8 mouse cellular contexts compared by ENCODE assay signal in the genomic region with DNA sequence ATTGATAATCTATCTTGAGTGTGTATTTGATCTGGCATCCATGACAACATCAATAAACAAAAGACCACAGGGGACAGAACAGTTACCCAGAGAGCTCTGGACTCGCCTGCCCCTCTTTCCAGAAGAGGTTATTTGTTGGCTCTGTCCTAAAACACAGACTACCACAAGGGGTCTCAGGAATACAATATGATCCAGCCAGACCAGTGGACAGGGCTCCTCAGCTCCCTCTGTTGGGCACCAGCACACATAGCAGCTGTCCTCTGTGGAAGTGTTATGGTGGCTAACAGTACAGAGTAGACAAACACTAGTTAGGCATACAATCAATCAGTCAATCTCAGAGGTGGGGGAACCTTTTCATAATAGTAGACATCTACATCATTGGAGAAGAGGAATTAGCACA. TPM values are rescaled to one million over a fixed set of nuclear protein-coding genes. Genes with fewer than 3 reads are reported as not detected.
DNase-seq lines count a peak whose midpoint lies in the region; ATAC-seq and TF ChIP-seq lines count a peak whose summit lies in the region.

No protein-coding gene starts in this region.

- no peak overlapping the region for H3K9ac ChIP-seq in intestine, embryonic 14.5 days (ENCODE audit: low read length)
- no peak overlapping the region for H3K9ac ChIP-seq in intestine, embryonic 16.5 days (ENCODE audit: low read depth, low read length)
- H3K9ac ChIP-seq in heart, embryonic 14.5 days (ENCODE audit: low read length), result no peak overlapping the region
- no peak overlapping the region for H3K9ac ChIP-seq in limb, embryonic 14.5 days (ENCODE audit: low read depth, low read length, severe bottlenecking)
- no peak overlapping the region for H3K9ac ChIP-seq in neural tube, embryonic 11.5 days (ENCODE audit: low read length)

- H3K4me3 ChIP-seq in intestine, embryonic 14.5 days (ENCODE audit: low read depth, low read length), result no peak overlapping the region
- H3K4me3 ChIP-seq in intestine, embryonic 16.5 days (ENCODE audit: low read length), result no peak overlapping the region
- H3K4me3 ChIP-seq in E14TG2a.4 (replicated peaks; ENCODE audit: low read length), result no peak overlapping the region
- H3K4me3 ChIP-seq in heart, embryonic 14.5 days (ENCODE audit: control insufficient read depth in 1 of 2, insufficient read depth in 1 of 2, low read depth in 1 of 2, low read length in 2 of 2), result no peak overlapping the region
- no peak overlapping the region for H3K4me3 ChIP-seq in limb, embryonic 14.5 days (replicated peaks; ENCODE audit: low read length)
- H3K4me3 ChIP-seq in neural tube, embryonic 11.5 days (ENCODE audit: low read depth, low read length), result no peak overlapping the region

- 0 out of 2 replicates have a peak, but pooled peaks have one; percentile 27 for ATAC-seq in intestine, embryonic 14.5 days (replicated peaks; ENCODE audit: low FRiP score, low TSS enrichment, low read depth)
- no peak for ATAC-seq in intestine, embryonic 16.5 days
- ATAC-seq in heart, embryonic 14.5 days (ENCODE audit: insufficient number of reproducible peaks, insufficient read depth, low FRiP score, low read depth), result 0 out of 2 replicates have a peak, but pooled peaks have one; percentile 31
- no peak for ATAC-seq in limb, embryonic 14.5 days (ENCODE audit: low FRiP score, low read depth)
- ATAC-seq in neural tube, embryonic 11.5 days (ENCODE audit: insufficient read depth, low FRiP score, low TSS enrichment), result no peak

- no peak overlapping the region for H3K27ac ChIP-seq in intestine, embryonic 14.5 days (ENCODE audit: low read depth)
- H3K27ac ChIP-seq in intestine, embryonic 16.5 days (ENCODE audit: low read length), result no peak overlapping the region
- no peak overlapping the region for H3K27ac ChIP-seq in heart, embryonic 14.5 days (replicated peaks in 1 of 2; ENCODE audit: control insufficient read depth in 1 of 2, insufficient read depth in 1 of 2, low read depth in 2 of 2, low read length in 2 of 2)
- no peak overlapping the region for H3K27ac ChIP-seq in limb, embryonic 14.5 days (replicated peaks; ENCODE audit: low read depth, low read length)
- H3K27ac ChIP-seq in neural tube, embryonic 11.5 days (ENCODE audit: low read depth, low read length), result no peak overlapping the region

- 40% methylated on average over 1 of the region's 1 CpGs for WGBS in intestine, embryonic 14.5 days
- 29% methylated on average over 1 of the region's 1 CpGs for WGBS in intestine, embryonic 16.5 days
- 38% methylated on average over 1 of the region's 1 CpGs for WGBS in heart, embryonic 14.5 days
- WGBS in limb, embryonic 14.5 days, result 18% methylated on average over 1 of the region's 1 CpGs
- WGBS in neural tube, embryonic 11.5 days, result 26% methylated on average over 1 of the region's 1 CpGs

- H3K4me2 ChIP-seq in intestine, embryonic 14.5 days (ENCODE audit: low read length), result no peak overlapping the region
- H3K4me2 ChIP-seq in intestine, embryonic 16.5 days (ENCODE audit: low read depth, low read length), result no peak overlapping the region
- H3K4me2 ChIP-seq in heart, embryonic 14.5 days (ENCODE audit: low read length), result no peak overlapping the region
- no peak overlapping the region for H3K4me2 ChIP-seq in limb, embryonic 14.5 days (replicated peaks; ENCODE audit: low read depth, low read length, severe bottlenecking)
- H3K4me2 ChIP-seq in neural tube, embryonic 11.5 days (ENCODE audit: low read depth), result no peak overlapping the region

- TF ChIP-seq CTCF in E14TG2a.4 (conservative IDR thresholded peaks at IDR 0.05; ENCODE audit: low read length), result peak; percentile 86
- peak; percentile 87 for TF ChIP-seq CTCF in brain, embryonic 14.5 days (IDR thresholded peaks at IDR 0.05; ENCODE audit: borderline replicate concordance, extremely low read depth, insufficient read depth, insufficient read length)

- no peaks in the 10 kb centered on the region for H3K9me3 ChIP-seq in intestine, embryonic 14.5 days (ENCODE audit: control insufficient read depth, low read length)
- no peaks in the 10 kb centered on the region for H3K9me3 ChIP-seq in intestine, embryonic 16.5 days (ENCODE audit: control insufficient read depth, low read length)
- H3K9me3 ChIP-seq in E14TG2a.4 (ENCODE audit: low read length), result no peaks in the 10 kb centered on the region
- no peaks in the 10 kb centered on the region for H3K9me3 ChIP-seq in heart, embryonic 14.5 days (ENCODE audit: control insufficient read depth, low read length)
- H3K9me3 ChIP-seq in limb, embryonic 14.5 days (ENCODE audit: control insufficient read depth, low read length), result no peaks in the 10 kb centered on the region
- no peaks in the 10 kb centered on the region for H3K9me3 ChIP-seq in neural tube, embryonic 11.5 days (ENCODE audit: control insufficient read depth, low read length)

- TF ChIP-seq POLR2A in brain, embryonic 14.5 days (IDR thresholded peaks at IDR 0.05; ENCODE audit: borderline replicate concordance, extremely low read depth, insufficient read depth, insufficient read length, poor library complexity, severe bottlenecking), result no peak
- TF ChIP-seq POLR2A in limb, embryonic 14.5 days (IDR thresholded peaks at IDR 0.05; ENCODE audit: borderline replicate concordance, extremely low read depth, insufficient read depth, insufficient read length), result no peak

- no peaks in the 10 kb centered on the region for H3K27me3 ChIP-seq in intestine, embryonic 14.5 days (replicated peaks; ENCODE audit: control insufficient read depth, insufficient read depth, low read length)
- no peaks in the 10 kb centered on the region for H3K27me3 ChIP-seq in intestine, embryonic 16.5 days (replicated peaks; ENCODE audit: control insufficient read depth, insufficient read depth, low read length)
- H3K27me3 ChIP-seq in E14TG2a.4 (ENCODE audit: insufficient read depth, low read length), result no peaks in the 10 kb centered on the region
- H3K27me3 ChIP-seq in heart, embryonic 14.5 days (ENCODE audit: control insufficient read depth, insufficient read depth, low read length), result no peaks in the 10 kb centered on the region
- no peaks in the 10 kb centered on the region for H3K27me3 ChIP-seq in limb, embryonic 14.5 days (ENCODE audit: control insufficient read depth, insufficient read depth, low read length)
- H3K27me3 ChIP-seq in neural tube, embryonic 11.5 days (ENCODE audit: control insufficient read depth, insufficient read depth, low read length), result no peaks in the 10 kb centered on the region

- H3K36me3 ChIP-seq in intestine, embryonic 14.5 days (ENCODE audit: control insufficient read depth, insufficient read depth, low read length), result no peaks in the 10 kb centered on the region
- no peaks in the 10 kb centered on the region for H3K36me3 ChIP-seq in intestine, embryonic 16.5 days (ENCODE audit: control insufficient read depth, insufficient read depth, low read length)
- no peaks in the 10 kb centered on the region for H3K36me3 ChIP-seq in E14TG2a.4 (ENCODE audit: insufficient read depth, low read length)
- no peaks in the 10 kb centered on the region for H3K36me3 ChIP-seq in heart, embryonic 14.5 days (ENCODE audit: control insufficient read depth, insufficient read depth, low read length)
- H3K36me3 ChIP-seq in limb, embryonic 14.5 days (ENCODE audit: control insufficient read depth, insufficient read depth, low read length), result no peaks in the 10 kb centered on the region
- no peaks in the 10 kb centered on the region for H3K36me3 ChIP-seq in neural tube, embryonic 11.5 days (ENCODE audit: control insufficient read depth, insufficient read depth, low read length)

- peak; percentile 61 for DNase-seq in intestine, embryonic 14.5 days (ENCODE audit: low spot score)
- DNase-seq in brain, embryonic 14.5 days (ENCODE audit: low read depth), result peak; percentile 79
- peak; percentile 75 for DNase-seq in limb, embryonic 14.5 days (ENCODE audit: low spot score)
- DNase-seq in neural tube, embryonic 11.5 days (ENCODE audit: low spot score), result peak; percentile 60
- DNase-seq in urinary bladder, postnatal 10 days (ENCODE audit: low spot score), result no peak

- no peaks in the 10 kb centered on the region for H3K4me1 ChIP-seq in intestine, embryonic 14.5 days (replicated peaks; ENCODE audit: control insufficient read depth, insufficient read depth, low read length)
- 0 out of 2 replicates have a peak, but pooled peaks cover 2% of the 10 kb centered on the region for H3K4me1 ChIP-seq in intestine, embryonic 16.5 days (ENCODE audit: control insufficient read depth, insufficient read depth, low read length)
- H3K4me1 ChIP-seq in E14TG2a.4 (replicated peaks; ENCODE audit: low read depth, low read length), result peaks cover 13% of the 10 kb centered on the region; the same call in 1 of the 2 replicates
- H3K4me1 ChIP-seq in heart, embryonic 14.5 days (ENCODE audit: control insufficient read depth in 2 of 2, insufficient read depth in 2 of 2, low read length in 2 of 2), result peaks cover 0 to 2% of the 10 kb centered on the region in 2 experiments; a peak in 2 of 4 replicates
- H3K4me1 ChIP-seq in limb, embryonic 14.5 days (ENCODE audit: control insufficient read depth, insufficient read depth, low read length), result peaks cover 4% of the 10 kb centered on the region; the same call in 1 of the 2 replicates
- no peaks in the 10 kb centered on the region for H3K4me1 ChIP-seq in neural tube, embryonic 11.5 days (ENCODE audit: control insufficient read depth, insufficient read depth, low read length)

RNA-seq across cellular contexts. Expression of a gene that starts 12.1 kb away (rescaled TPM):
- polyA plus RNA-seq in intestine, embryonic 14.5 days (2014; fragmentation: Nextera tagmentation; extraction: Ambion mirVana), result 4.8 and 5.4 TPM in 2 replicates
- 5.0 and 5.3 TPM in 2 replicates for polyA plus RNA-seq in intestine, embryonic 16.5 days (2015; fragmentation: Nextera tagmentation; extraction: Ambion mirVana)
- 9.2 and 11.0 TPM in 2 replicates for polyA plus RNA-seq in brain, embryonic 14.5 days (2012; rRNA removed)
- 6.8 and 7.4 TPM in 2 replicates for polyA plus RNA-seq in heart, embryonic 14.5 days (2014; fragmentation: Nextera tagmentation; extraction: Ambion mirVana)
- polyA plus RNA-seq in limb, embryonic 14.5 days (2012; rRNA removed), result 5.3 and 6.4 TPM in 2 replicates
- polyA plus RNA-seq in limb, embryonic 14.5 days (2014; fragmentation: Nextera tagmentation; extraction: Ambion mirVana), result 3.3 and 3.4 TPM in 2 replicates
- polyA plus RNA-seq in neural tube, embryonic 11.5 days (2014; fragmentation: Nextera tagmentation; extraction: Ambion mirVana), result 1.1 and 1.5 TPM in 2 replicates

Comparison
In these comparisons a context has a peak if more than half of its experiments do, and no peak if none do; other contexts are left out.
1. ATAC-seq: peak in intestine, embryonic 14.5 days (single experiment) and heart, embryonic 14.5 days (single experiment); none in intestine, embryonic 16.5 days (single experiment), limb, embryonic 14.5 days (single experiment) and neural tube, embryonic 11.5 days (single experiment).